Mouse (Mus musculus): ENCODE measurements around the gene Scn8a.

DNA sequence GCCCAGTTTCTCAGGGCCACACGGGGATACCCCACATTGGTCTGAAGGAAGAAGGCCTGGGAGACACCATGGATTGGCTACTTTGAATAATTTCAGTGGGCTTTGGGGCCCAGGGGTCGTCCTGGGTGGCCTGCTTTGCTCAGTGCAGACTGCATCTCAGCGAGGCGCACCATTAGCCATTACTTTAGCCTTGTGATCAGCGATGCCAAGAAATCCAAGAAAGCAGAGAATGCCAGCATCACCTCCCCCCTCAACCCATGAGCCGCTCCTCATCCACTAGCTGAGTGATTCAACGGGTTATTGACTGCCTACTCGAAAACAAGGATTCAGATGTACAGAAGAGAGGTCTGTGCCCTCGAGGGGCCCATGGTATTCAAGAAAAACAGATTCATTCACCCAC lies 34.2 kb downstream of the Scn8a start:
- no peak for TF ChIP-seq CTCF (IDR thresholded peaks at IDR 0.05; ENCODE audit: extremely low read depth, insufficient read length, insufficient replicate concordance, low read depth, low read length)
- TF ChIP-seq POLR2A (IDR thresholded peaks at IDR 0.05; ENCODE audit: low read depth, low read length), result no peak

Measured in small intestine, adult 2 months (tissue).